Mouse (Mus musculus): Measurements from ENCODE around the gene Kremen2. TPM values are rescaled to one million over a fixed set of nuclear protein-coding genes. Genes with fewer than 3 reads are reported as not detected.

Kremen2 gene
- total and polyA plus RNA-seq, 2 experiments = 0.06 TPM; not detected in 1

- no peak for DNase-seq (ENCODE audit: extremely low read depth, low read depth, low spot score)
- TF ChIP-seq CTCF (IDR thresholded peaks at IDR 0.05; ENCODE audit: low read depth, low read length) = no peak
- no peak for TF ChIP-seq POLR2A (IDR thresholded peaks at IDR 0.05; ENCODE audit: extremely low read depth, insufficient read depth, low read length)
- H3K4me3 ChIP-seq (ENCODE audit: insufficient read depth, low read depth, low read length) = no peak overlapping the region
- H3K9ac ChIP-seq (ENCODE audit: low read depth, low read length) = no peak overlapping the region
- no peaks in the 10 kb centered on the region for H3K36me3 ChIP-seq (ENCODE audit: control insufficient read depth, insufficient read depth, low read length)
- WGBS = 80% methylated on average over 7 of the region's 7 CpGs
- no peaks in the 10 kb centered on the region; the same call in 1 of the 2 replicates for H3K27me3 ChIP-seq (ENCODE audit: control insufficient read depth, insufficient read depth, low read length)
- H3K79me2 ChIP-seq (ENCODE audit: control insufficient read depth, insufficient read depth, low read length) = no peaks in the 10 kb centered on the region
- no peaks in the 10 kb centered on the region for H3K4me1 ChIP-seq (ENCODE audit: control insufficient read depth, insufficient read depth, low read length)
- H3K27ac ChIP-seq (replicated peaks; ENCODE audit: insufficient read depth, low read depth, low read length) = no peak overlapping the region
Observed at GRCm38 (mm10) chr17:23705525-23706104, 40.0 kb downstream of the Kremen2 start.

GRCm38 (mm10) chr17:23704741-23705140 is 40.9 kb downstream of the Kremen2 start:
- H3K79me2 ChIP-seq (ENCODE audit: control insufficient read depth, insufficient read depth, low read length) = no peaks in the 10 kb centered on the region
- no peak overlapping the region for H3K9ac ChIP-seq (ENCODE audit: low read depth, low read length)
- DNase-seq (ENCODE audit: extremely low read depth, low read depth, low spot score) = no peak
- no peak for TF ChIP-seq CTCF (IDR thresholded peaks at IDR 0.05; ENCODE audit: low read depth, low read length)
- no peak for TF ChIP-seq POLR2A (IDR thresholded peaks at IDR 0.05; ENCODE audit: extremely low read depth, insufficient read depth, low read length)
- 71% methylated on average over 7 of the region's 7 CpGs for WGBS
- H3K27ac ChIP-seq (replicated peaks; ENCODE audit: insufficient read depth, low read depth, low read length) = no peak overlapping the region
- no peaks in the 10 kb centered on the region for H3K36me3 ChIP-seq (ENCODE audit: control insufficient read depth, insufficient read depth, low read length)
- no peaks in the 10 kb centered on the region for H3K4me1 ChIP-seq (ENCODE audit: control insufficient read depth, insufficient read depth, low read length)
- H3K4me3 ChIP-seq (ENCODE audit: insufficient read depth, low read depth, low read length) = no peak overlapping the region
- no peaks in the 10 kb centered on the region; the same call in 1 of the 2 replicates for H3K27me3 ChIP-seq (ENCODE audit: control insufficient read depth, insufficient read depth, low read length)

- H3K27me3 ChIP-seq (ENCODE audit: control insufficient read depth, insufficient read depth, low read length) = no peaks in the 10 kb centered on the region; the same call in 1 of the 2 replicates
- 89% methylated on average over 9 of the region's 9 CpGs for WGBS
Observed at GRCm38 (mm10) chr17:23703301-23703700, 42.3 kb downstream of the Kremen2 start.

GRCm38 (mm10) chr17:23700079-23700478 is 45.6 kb downstream of the Kremen2 start:
- Histone ChIP-seq H3K4me1 (ENCODE audit: control insufficient read depth, insufficient read depth, low read length) (no peaks in the 10 kb centered on the region), H3K79me2 (ENCODE audit: control insufficient read depth, insufficient read depth, low read length) (no peaks in the 10 kb centered on the region), H3K27me3 (ENCODE audit: control insufficient read depth, insufficient read depth, low read length) (peaks cover 2% of the 10 kb centered on the region; the same call in 1 of the 2 replicates), H3K9ac (ENCODE audit: low read depth, low read length) (peak overlapping the region; percentile 68), H3K36me3 (ENCODE audit: control insufficient read depth, insufficient read depth, low read length) (no peaks in the 10 kb centered on the region), H3K4me3 (ENCODE audit: insufficient read depth, low read depth, low read length) (peak overlapping the region; percentile 55), H3K27ac (replicated peaks; ENCODE audit: insufficient read depth, low read depth, low read length) (no peak overlapping the region)
- WGBS = under 1% methylated on average over 28 of the region's 28 CpGs
- no peak for TF ChIP-seq POLR2A (IDR thresholded peaks at IDR 0.05; ENCODE audit: extremely low read depth, insufficient read depth, low read length)
- TF ChIP-seq CTCF (IDR thresholded peaks at IDR 0.05; ENCODE audit: low read depth, low read length) = peak; percentile 86
- peak; percentile 91 for DNase-seq (ENCODE audit: extremely low read depth, low read depth, low spot score)

More at GRCm38 (mm10) chr17:23703301-23703700, 42.3 kb downstream of the Kremen2 start:
- no peak for DNase-seq (ENCODE audit: extremely low read depth, low read depth, low spot score)
- Histone ChIP-seq H3K79me2 (ENCODE audit: control insufficient read depth, insufficient read depth, low read length) (no peaks in the 10 kb centered on the region), H3K4me3 (ENCODE audit: insufficient read depth, low read depth, low read length) (no peak overlapping the region), H3K36me3 (ENCODE audit: control insufficient read depth, insufficient read depth, low read length) (no peaks in the 10 kb centered on the region), H3K27ac (replicated peaks; ENCODE audit: insufficient read depth, low read depth, low read length) (no peak overlapping the region), H3K9ac (ENCODE audit: low read depth, low read length) (no peak overlapping the region), H3K4me1 (ENCODE audit: control insufficient read depth, insufficient read depth, low read length) (no peaks in the 10 kb centered on the region)
- TF ChIP-seq CTCF (IDR thresholded peaks at IDR 0.05; ENCODE audit: low read depth, low read length) (no peak), POLR2A (IDR thresholded peaks at IDR 0.05; ENCODE audit: extremely low read depth, insufficient read depth, low read length) (no peak)

GRCm38 (mm10) chr17:23699131-23700077 is 46.2 kb downstream of the Kremen2 start:
- H3K4me1 ChIP-seq (ENCODE audit: control insufficient read depth, insufficient read depth, low read length) = no peaks in the 10 kb centered on the region
- DNase-seq (ENCODE audit: extremely low read depth, low read depth, low spot score) = peak; percentile 15
- H3K27me3 ChIP-seq (ENCODE audit: control insufficient read depth, insufficient read depth, low read length) = 0 out of 2 replicates have a peak, but pooled peaks cover 2% of the 10 kb centered on the region
- no peak overlapping the region for H3K27ac ChIP-seq (replicated peaks; ENCODE audit: insufficient read depth, low read depth, low read length)
- no peaks in the 10 kb centered on the region for H3K79me2 ChIP-seq (ENCODE audit: control insufficient read depth, insufficient read depth, low read length)
- no peaks in the 10 kb centered on the region for H3K36me3 ChIP-seq (ENCODE audit: control insufficient read depth, insufficient read depth, low read length)
- TF ChIP-seq CTCF (IDR thresholded peaks at IDR 0.05; ENCODE audit: low read depth, low read length) (no peak), POLR2A (IDR thresholded peaks at IDR 0.05; ENCODE audit: extremely low read depth, insufficient read depth, low read length) (no peak)
- H3K9ac ChIP-seq (ENCODE audit: low read depth, low read length) = peak overlapping the region; percentile 68
- WGBS = 2% methylated on average over 72 of the region's 101 CpGs
- peak overlapping the region; percentile 55 for H3K4me3 ChIP-seq (ENCODE audit: insufficient read depth, low read depth, low read length)

All from liver, adult 2 months (tissue).